ENCODE assay signal across 23 mouse cellular contexts in the genomic region with DNA sequence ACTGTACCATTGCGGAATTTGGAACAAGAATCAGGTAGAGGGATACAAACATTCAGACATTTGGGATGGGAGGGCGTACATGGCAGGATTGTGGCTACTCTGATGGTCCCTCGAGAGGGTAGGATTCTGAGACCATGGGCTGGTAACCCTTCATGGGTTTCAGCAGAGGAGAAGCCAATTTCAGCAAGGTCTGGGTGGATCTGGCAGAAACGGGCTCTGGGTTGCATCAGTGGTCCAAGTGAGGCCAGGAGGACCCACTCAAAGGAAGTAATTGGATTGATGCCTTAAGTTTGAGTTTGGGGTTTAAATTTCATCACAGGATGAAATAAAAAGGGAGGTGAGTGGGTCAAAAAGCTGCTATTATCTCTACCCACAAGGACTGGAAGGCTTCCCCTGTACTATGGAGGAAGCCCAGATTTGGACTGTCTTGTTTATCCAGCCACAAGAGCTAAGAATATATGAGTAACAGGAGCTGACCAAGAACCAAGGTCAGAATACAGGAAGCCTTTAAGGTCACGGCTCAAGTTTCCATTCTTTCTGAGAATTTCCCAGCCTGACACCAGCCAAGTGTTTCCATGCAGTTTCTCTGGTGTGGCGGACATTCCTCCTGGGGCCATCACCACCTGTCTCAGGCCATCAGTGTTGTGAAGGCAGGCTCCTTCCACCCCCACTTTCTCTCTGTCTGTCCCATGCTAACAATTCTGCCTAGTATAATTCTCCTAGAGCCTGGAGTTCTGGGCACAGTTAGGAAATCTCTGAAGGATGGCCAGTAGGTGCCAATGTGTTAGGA. TPM values are rescaled to one million over a fixed set of nuclear protein-coding genes. Genes with fewer than 3 reads are reported as not detected.
DNase-seq lines count a peak whose midpoint lies in the region; ATAC-seq lines count a peak whose summit lies in the region.
"Had no signal": no experiment of that assay in that cellular context is flagged by ENCODE, and none has a peak within 500 bp of the region (broad histone marks: within the 10 kb centered on the region; RNA-seq: fewer than 3 reads in every experiment).

No protein-coding gene starts in this region.

- H3K4me1 ChIP-seq in limb, embryonic 13.5 days: 0 out of 2 replicates have a peak, but pooled peaks cover 6% of the 10 kb centered on the region
- H3K4me1 ChIP-seq in limb, embryonic 10.5 days: peaks cover 16% of the 10 kb centered on the region
- H3K4me1 ChIP-seq in embryonic facial prominence, embryonic 14.5 days (ENCODE audit: control insufficient read depth, insufficient read depth, low read length): no peaks in the 10 kb centered on the region
- H3K4me1 ChIP-seq: forebrain, embryonic 12.5 days; hindbrain, embryonic 15.5 days; limb, embryonic 12.5 days; neural tube, embryonic 13.5 days had no signal

- H3K9me3 ChIP-seq in limb, embryonic 13.5 days: no peaks in the 10 kb centered on the region; the same call in 1 of the 2 replicates
- H3K9me3 ChIP-seq in limb, embryonic 10.5 days (replicated peaks): no peaks in the 10 kb centered on the region
- H3K9me3 ChIP-seq in embryonic facial prominence, embryonic 14.5 days (ENCODE audit: control insufficient read depth, low read length): no peaks in the 10 kb centered on the region
- H3K9me3 ChIP-seq: embryonic facial prominence, embryonic 15.5 days; forebrain, embryonic 12.5 days; G1E; hindbrain, embryonic 15.5 days; limb, embryonic 12.5 days; neural tube, embryonic 13.5 days had no signal

- H3K4me3 ChIP-seq in limb, embryonic 13.5 days: no peak overlapping the region
- H3K4me3 ChIP-seq in limb, embryonic 10.5 days: no peak overlapping the region
- no peak overlapping the region for H3K4me3 ChIP-seq in embryonic facial prominence, embryonic 14.5 days (ENCODE audit: low read depth, low read length)
- H3K4me3 ChIP-seq: embryonic facial prominence, embryonic 15.5 days; forebrain, embryonic 12.5 days; hindbrain, embryonic 15.5 days; limb, embryonic 12.5 days; neural tube, embryonic 13.5 days had no signal

- no peak overlapping the region for H3K9ac ChIP-seq in limb, embryonic 13.5 days
- H3K9ac ChIP-seq in embryonic facial prominence, embryonic 14.5 days (ENCODE audit: low read depth, low read length): no peak overlapping the region
- H3K9ac ChIP-seq: embryonic facial prominence, embryonic 15.5 days; forebrain, embryonic 12.5 days; hindbrain, embryonic 15.5 days; limb, embryonic 12.5 days; liver, postnatal 0 days; neural tube, embryonic 13.5 days had no signal

- peak; percentile 27 for DNase-seq in embryo, embryonic 10.5 days (ENCODE audit: low spot score)
- DNase-seq in embryo, embryonic 9.5 days (ENCODE audit: extremely low spot score): no peak
- DNase-seq in limb, embryonic 10.5 days (ENCODE audit: low spot score): no peak
- peak; percentile 52 for DNase-seq in embryonic facial prominence, embryonic 14.5 days (ENCODE audit: low spot score)
- DNase-seq in skeletal muscle tissue, adult 2 months (ENCODE audit: low read depth, low spot score): peak; percentile 88
- no peak for DNase-seq in Muller cell, postnatal 12 days (ENCODE audit: inconsistent ontology term)
- no peak for DNase-seq in left cerebral cortex, adult 18-20 months (ENCODE audit: low spot score in 2 of 2)
- DNase-seq: heart, postnatal 36 days; kidney, postnatal 10 days; liver, postnatal 0 days; right cerebral cortex, postnatal 25 days; thymus, postnatal 25 days had no signal

- no peaks in the 10 kb centered on the region for H3K27me3 ChIP-seq in limb, embryonic 13.5 days
- no peaks in the 10 kb centered on the region for H3K27me3 ChIP-seq in limb, embryonic 10.5 days (ENCODE audit: low read depth, poor library complexity, severe bottlenecking)
- H3K27me3 ChIP-seq in embryonic facial prominence, embryonic 14.5 days (replicated peaks; ENCODE audit: control insufficient read depth, insufficient read depth, low read length): no peaks in the 10 kb centered on the region
- H3K27me3 ChIP-seq: embryonic facial prominence, embryonic 15.5 days; forebrain, embryonic 12.5 days; hindbrain, embryonic 15.5 days; limb, embryonic 12.5 days; neural tube, embryonic 13.5 days had no signal

- 79% methylated on average over 6 of the region's 6 CpGs for WGBS in limb, embryonic 13.5 days
- 84% methylated on average over 6 of the region's 6 CpGs for WGBS in limb, embryonic 10.5 days
- WGBS in embryonic facial prominence, embryonic 14.5 days: 68% methylated on average over 6 of the region's 6 CpGs

- no peak overlapping the region for H3K27ac ChIP-seq in limb, embryonic 13.5 days
- no peak overlapping the region for H3K27ac ChIP-seq in limb, embryonic 10.5 days
- no peak overlapping the region for H3K27ac ChIP-seq in embryonic facial prominence, embryonic 14.5 days (replicated peaks; ENCODE audit: low read depth, low read length)
- H3K27ac ChIP-seq: embryonic facial prominence, embryonic 15.5 days; forebrain, embryonic 12.5 days; hindbrain, embryonic 15.5 days; neural tube, embryonic 13.5 days had no signal

- H3K36me3 ChIP-seq in limb, embryonic 13.5 days: no peaks in the 10 kb centered on the region
- H3K36me3 ChIP-seq in limb, embryonic 10.5 days: no peaks in the 10 kb centered on the region
- H3K36me3 ChIP-seq in embryonic facial prominence, embryonic 14.5 days (ENCODE audit: control insufficient read depth, insufficient read depth, low read length): no peaks in the 10 kb centered on the region
- H3K36me3 ChIP-seq: embryonic facial prominence, embryonic 15.5 days; forebrain, embryonic 12.5 days; G1E; limb, embryonic 12.5 days had no signal

- no peak overlapping the region for H3K4me2 ChIP-seq in limb, embryonic 13.5 days (replicated peaks)
- H3K4me2 ChIP-seq in embryonic facial prominence, embryonic 14.5 days (ENCODE audit: low read depth, low read length): no peak overlapping the region
- H3K4me2 ChIP-seq: embryonic facial prominence, embryonic 15.5 days; forebrain, embryonic 12.5 days; hindbrain, embryonic 15.5 days; limb, embryonic 12.5 days; neural tube, embryonic 13.5 days had no signal

- peak; percentile 71; the same call in 1 of the 2 replicates for ATAC-seq in limb, embryonic 13.5 days (ENCODE audit: low FRiP score, low read depth)
- ATAC-seq in embryonic facial prominence, embryonic 14.5 days (ENCODE audit: low read depth): peak; percentile 41; the same call in 1 of the 2 replicates
- ATAC-seq: CD4-positive, CD25-positive, alpha-beta regulatory T cell, adult 4 months; intestine, embryonic 16.5 days; liver, postnatal 0 days had no signal

RNA-seq across cellular contexts. Expression of a gene that starts 28.2 kb away (rescaled TPM):
- polyA plus RNA-seq in limb, embryonic 13.5 days (2015; fragmentation: Nextera tagmentation; extraction: Ambion mirVana): not detected in 2 replicates
- polyA plus RNA-seq in limb, embryonic 10.5 days (2016; fragmentation: Nextera tagmentation; extraction: Ambion mirVana): not detected in 2 replicates
- polyA plus RNA-seq in embryonic facial prominence, embryonic 14.5 days (2014; fragmentation: Nextera tagmentation; extraction: Ambion mirVana): not detected in 2 replicates
- total RNA-seq in left cerebral cortex, adult 18-20 months (2021): not detected
- total RNA-seq: G1E; left cerebral cortex, adult 8-10 months; monocyte, adult 5-6 weeks had no signal
- polyA plus RNA-seq: CD4-positive, CD25-positive, alpha-beta regulatory T cell, adult 4 months; embryonic facial prominence, embryonic 15.5 days; forebrain, embryonic 12.5 days; G1E; hindbrain, embryonic 15.5 days; limb, embryonic 12.5 days had no signal

RNA-seq across cellular contexts. Expression of a gene that starts 55.2 kb away (rescaled TPM):
- polyA plus RNA-seq in limb, embryonic 13.5 days (2015; fragmentation: Nextera tagmentation; extraction: Ambion mirVana): 19.2 and 19.8 TPM in 2 replicates
- polyA plus RNA-seq in limb, embryonic 10.5 days (2016; fragmentation: Nextera tagmentation; extraction: Ambion mirVana): 13.9 and 17.6 TPM in 2 replicates
- 23.5 TPM in 2 replicates for polyA plus RNA-seq in embryonic facial prominence, embryonic 14.5 days (2014; fragmentation: Nextera tagmentation; extraction: Ambion mirVana)
- 1 to 10 TPM; 3.9 to 6.2 TPM for total RNA-seq in left cerebral cortex, adult 18-20 months (2021)

Comparison
In these comparisons a context has a peak if more than half of its experiments do, and no peak if none do; other contexts are left out.
1. DNase-seq: peak in embryo, embryonic 10.5 days (single experiment), embryonic facial prominence, embryonic 14.5 days (single experiment) and skeletal muscle tissue, adult 2 months (single experiment); none in embryo, embryonic 9.5 days (single experiment), limb, embryonic 10.5 days (single experiment), Muller cell, postnatal 12 days (single experiment) and left cerebral cortex, adult 18-20 months (0 of 2).